Mouse (Mus musculus): ENCODE data around the gene Dffb.
A peak's percentile ranks its signal among the peaks of the same experiment; 100 is the strongest.

DNA sequence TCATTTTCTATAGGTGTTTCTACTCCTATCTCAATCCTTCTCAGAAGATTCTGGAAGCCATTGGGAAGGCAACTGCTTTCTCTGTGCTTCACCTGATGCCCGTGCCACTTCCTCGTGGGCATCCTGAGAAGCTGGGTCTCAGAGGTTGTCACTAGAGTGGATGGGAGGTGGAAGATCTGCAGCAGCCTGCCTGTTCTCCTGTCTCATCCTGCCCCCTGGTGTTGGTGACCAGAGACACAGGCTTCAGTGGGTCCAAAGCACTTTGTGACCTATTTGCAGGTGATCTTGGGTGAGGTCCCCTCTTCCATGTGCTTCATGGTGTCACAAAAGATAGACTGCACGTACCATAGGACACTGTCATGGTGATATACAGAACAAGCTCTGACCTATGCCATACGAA is 31.7 kb downstream of the Dffb start:
- TF ChIP-seq CTCF (IDR thresholded peaks at IDR 0.05; ENCODE audit: borderline replicate concordance, extremely low read depth, insufficient read depth, insufficient read length), result peak; percentile 75
- TF ChIP-seq POLR2A (IDR thresholded peaks at IDR 0.05; ENCODE audit: borderline replicate concordance, extremely low read depth, insufficient read depth, insufficient read length, poor library complexity, severe bottlenecking), result no peak

All from brain, embryonic 14.5 days (tissue).